Mouse (Mus musculus) thymus, postnatal 0 days (tissue): ENCODE measurements around the gene Gm8271. TPM values are rescaled to one million over a fixed set of nuclear protein-coding genes. Genes with fewer than 3 reads are reported as not detected.
"Not testable (repeated sequence)": the region's sequence is repeated elsewhere in the genome, so short reads cannot be mapped to it uniquely, and the experiment has no call there.

ENCODE experiments used
- DNase-seq: peaks from one replicate; pipeline ENCODE4 v3.0.0-alpha.2; 2015; ENCODE audit warnings: low spot score
- polyA plus RNA-seq: library from polyadenylated mRNA; unstranded; fragments of >200 nt; fragmentation: Nextera tagmentation; extraction: Ambion mirVana; gene quantifications from 2 replicates; pipeline ENCODE4 v1.2.1, GENCODE M21; 2015

Gene Gm8271
- not detected in 2 replicates for polyA plus RNA-seq

DNA sequence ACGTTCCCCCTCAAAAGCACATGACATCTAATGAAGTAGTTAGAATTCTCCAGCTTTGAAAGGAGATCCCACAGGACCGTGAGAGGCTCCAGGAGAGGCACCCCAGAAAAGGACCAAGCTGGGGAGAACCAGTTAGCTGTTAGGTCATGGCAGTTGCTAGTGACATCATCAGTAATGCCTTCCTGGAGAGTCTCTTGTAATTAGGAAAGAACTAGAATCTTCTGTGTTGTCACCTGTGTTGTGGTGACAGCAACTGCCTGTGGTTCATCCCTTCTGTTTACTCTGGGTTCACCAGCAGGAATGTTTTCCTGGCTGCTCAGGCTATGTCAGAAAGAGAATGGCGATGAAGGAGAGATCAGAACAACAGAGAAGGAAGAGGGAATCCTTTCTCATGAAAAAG lies at the start of gene Gm8271:
Gm8271 (plus strand) TSS at position 301 of the 400 bp plus-strand sequence.
- not testable (repeated sequence) for DNase-seq

DNA sequence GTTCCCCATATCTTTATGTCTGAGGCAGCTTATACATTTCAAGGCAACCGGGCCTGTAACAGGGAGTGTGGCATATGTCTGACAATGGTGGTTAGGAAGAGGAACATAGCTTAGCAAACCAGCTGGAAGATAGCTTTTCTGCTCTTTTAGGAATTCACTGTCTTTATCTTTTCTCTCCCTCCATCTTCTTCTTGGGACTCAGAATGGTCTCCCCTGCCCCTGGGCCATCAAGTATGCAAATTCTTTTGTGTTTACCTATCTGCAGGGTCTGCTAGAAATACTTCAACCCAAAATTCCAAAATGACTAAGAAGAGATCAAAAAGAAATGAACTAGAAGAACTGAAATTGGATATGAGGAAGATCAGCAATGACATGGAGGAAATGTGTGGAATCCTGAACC lies 21.4 kb upstream of the Gm8271 start, which contains the start of gene Gm3317:
Gm3317 (plus strand) TSS at position 301 of the 400 bp plus-strand sequence.
- not testable (repeated sequence) for DNase-seq

Other genes with a start within 250 kb of the Gm8271 start
- 0.19 TPM in 1 of 2 replicates, not detected in the other for gene Gm8297, start 201.9 kb upstream of the Gm8271 start, polyA plus RNA-seq
- gene Gm3298, start 169.9 kb upstream of the Gm8271 start, polyA plus RNA-seq, result not detected in 2 replicates
- not detected in 2 replicates for gene 4930555G01Rik, start 135.2 kb upstream of the Gm8271 start, polyA plus RNA-seq
- 0.10 TPM in 1 of 2 replicates, not detected in the other for gene Gm8281, start 114.8 kb upstream of the Gm8271 start, polyA plus RNA-seq
- 0.64 and 0.77 TPM in 2 replicates for gene Gm8279, start 54.3 kb upstream of the Gm8271 start, polyA plus RNA-seq
- not detected in 2 replicates for gene Gm3317, start 21.3 kb upstream of the Gm8271 start, polyA plus RNA-seq
- gene Gm3526, start 74.8 kb downstream of the Gm8271 start, polyA plus RNA-seq, result 0.12 TPM in 1 of 2 replicates, not detected in the other
- not detected in 2 replicates for gene Gm3542, start 149.1 kb downstream of the Gm8271 start, polyA plus RNA-seq
- gene Gm3500, start 203.3 kb downstream of the Gm8271 start, polyA plus RNA-seq, result 0.12 TPM in 1 of 2 replicates, not detected in the other